Mouse (Mus musculus) megakaryocyte, embryonic 14.5 days (primary cell): Measurements from ENCODE around the gene Setdb1.

ENCODE experiments used
- FLI1 ChIP-seq: IDR thresholded peaks from 2 replicates; pipeline ENCODE4 v1.6.1; 2012; ENCODE audit warnings: low read length, inconsistent platforms, mixed read lengths
- GATA1 ChIP-seq: IDR thresholded peaks from 3 replicates; pipeline ENCODE4 v1.6.1; 2012; ENCODE audit warnings: mixed read lengths, low read length, inconsistent platforms, borderline replicate concordance

- TF ChIP-seq GATA1 (no peak), FLI1 (no peak)
These were observed 74.0 kb downstream of the Setdb1 start for GRCm38 (mm10) chr3:95282865-95283588.
